Comparison of ENCODE assay signal across 8 mouse cellular contexts in genomic region chr16:17832821-17833220, GRCm38 (mm10). TPM values are rescaled to one million over a fixed set of nuclear protein-coding genes. Genes with fewer than 3 reads are reported as not detected.
A peak's percentile ranks its signal among the peaks of the same experiment; 100 is the strongest.
DNase-seq lines count a peak whose midpoint lies in the region; ATAC-seq and TF ChIP-seq lines count a peak whose summit lies in the region.

TSS of gene B830017H08Rik (plus strand) at chr16:17833121.

- H3K27ac ChIP-seq in heart, embryonic 14.5 days (replicated peaks in 1 of 2; ENCODE audit: control insufficient read depth in 1 of 2, insufficient read depth in 1 of 2, low read depth in 2 of 2, low read length in 2 of 2) = no peak within 1 kb of the TSS
- H3K27ac ChIP-seq in hindbrain, embryonic 11.5 days (ENCODE audit: low read depth, low read length) = peak within 1 kb of the TSS; percentile 47; the same call in 1 of the 2 replicates
- H3K27ac ChIP-seq in midbrain, embryonic 11.5 days (ENCODE audit: low read depth, low read length) = no peak within 1 kb of the TSS

- DNase-seq in heart, adult 18-20 months = no peak
- no peak for DNase-seq in G1E (ENCODE audit: low spot score)
- no peak for DNase-seq in hindbrain, embryonic 11.5 days (ENCODE audit: low spot score)
- DNase-seq in midbrain, embryonic 11.5 days (ENCODE audit: low spot score, missing footprints) = no peak
- DNase-seq in testis, postnatal 10 days (ENCODE audit: low spot score) = no peak
- DNase-seq in thymus, postnatal 4 days = no peak

- H3K9me3 ChIP-seq in heart, embryonic 14.5 days (ENCODE audit: control insufficient read depth, low read length) = no peaks in the 10 kb centered on the region
- H3K9me3 ChIP-seq in G1E (replicated peaks) = 0 out of 2 replicates have a peak, but pooled peaks cover 8% of the 10 kb centered on the region
- no peaks in the 10 kb centered on the region for H3K9me3 ChIP-seq in hindbrain, embryonic 11.5 days (ENCODE audit: control insufficient read depth, low read length)
- H3K9me3 ChIP-seq in midbrain, embryonic 11.5 days (ENCODE audit: control insufficient read depth, low read length) = no peaks in the 10 kb centered on the region

- H3K4me3 ChIP-seq in heart, embryonic 14.5 days (ENCODE audit: control insufficient read depth in 1 of 2, insufficient read depth in 1 of 2, low read depth in 1 of 2, low read length in 2 of 2) = peak within 1 kb of the TSS; percentile 47 to 61
- peak within 1 kb of the TSS; percentile 67 for H3K4me3 ChIP-seq in G1E (ENCODE audit: low read depth, low read length)
- peak within 1 kb of the TSS; percentile 56 for H3K4me3 ChIP-seq in hindbrain, embryonic 11.5 days (ENCODE audit: low read depth, low read length)
- H3K4me3 ChIP-seq in midbrain, embryonic 11.5 days (ENCODE audit: low read depth, low read length) = peak within 1 kb of the TSS; percentile 57

- peaks cover 76% of the 10 kb centered on the region for H3K27me3 ChIP-seq in heart, embryonic 14.5 days (ENCODE audit: control insufficient read depth, insufficient read depth, low read length)
- H3K27me3 ChIP-seq in G1E (ENCODE audit: insufficient read depth, low read length) = peaks cover 65% of the 10 kb centered on the region
- peaks cover 58% of the 10 kb centered on the region for H3K27me3 ChIP-seq in hindbrain, embryonic 11.5 days (ENCODE audit: control insufficient read depth, insufficient read depth, low read length)
- H3K27me3 ChIP-seq in midbrain, embryonic 11.5 days (ENCODE audit: control insufficient read depth, insufficient read depth, low read length) = peaks cover 62% of the 10 kb centered on the region

- peak within 1 kb of the TSS; percentile 69 for H3K9ac ChIP-seq in heart, embryonic 14.5 days (ENCODE audit: low read length)
- H3K9ac ChIP-seq in hindbrain, embryonic 11.5 days (ENCODE audit: low read depth, low read length) = peak within 1 kb of the TSS; percentile 61
- H3K9ac ChIP-seq in midbrain, embryonic 11.5 days (ENCODE audit: low read length) = peak within 1 kb of the TSS; percentile 37

- no peak for ATAC-seq in heart, embryonic 14.5 days (ENCODE audit: insufficient number of reproducible peaks, insufficient read depth, low FRiP score, low read depth)
- ATAC-seq in G1E (ENCODE audit: extremely low read depth, insufficient number of reproducible peaks, low FRiP score, poor library complexity, severe bottlenecking) = no peak
- ATAC-seq in hindbrain, embryonic 11.5 days (ENCODE audit: low FRiP score) = no peak
- no peak for ATAC-seq in midbrain, embryonic 11.5 days (ENCODE audit: low FRiP score)
- ATAC-seq in activated CD4-positive, CD25-positive, alpha-beta regulatory T cell, adult 4 months = no peak

- H3K4me1 ChIP-seq in heart, embryonic 14.5 days (ENCODE audit: control insufficient read depth in 2 of 2, insufficient read depth in 2 of 2, low read length in 2 of 2) = peaks cover 2 to 7% of the 10 kb centered on the region in 2 experiments; a peak in 2 of 4 replicates
- peaks cover 33% of the 10 kb centered on the region for H3K4me1 ChIP-seq in G1E (ENCODE audit: insufficient read depth, low read depth, low read length)
- peaks cover 3% of the 10 kb centered on the region for H3K4me1 ChIP-seq in hindbrain, embryonic 11.5 days (replicated peaks; ENCODE audit: control insufficient read depth, insufficient read depth, low read length)
- H3K4me1 ChIP-seq in midbrain, embryonic 11.5 days (ENCODE audit: control insufficient read depth, insufficient read depth, low read length) = peaks cover 6% of the 10 kb centered on the region

- H3K36me3 ChIP-seq in heart, embryonic 14.5 days (ENCODE audit: control insufficient read depth, insufficient read depth, low read length) = no peaks in the 10 kb centered on the region
- H3K36me3 ChIP-seq in G1E (replicated peaks) = peaks cover 9% of the 10 kb centered on the region
- H3K36me3 ChIP-seq in hindbrain, embryonic 11.5 days (ENCODE audit: control insufficient read depth, insufficient read depth, low read length) = no peaks in the 10 kb centered on the region
- no peaks in the 10 kb centered on the region for H3K36me3 ChIP-seq in midbrain, embryonic 11.5 days (ENCODE audit: control insufficient read depth, insufficient read depth, low read length)

- 29% methylated on average over 7 of the region's 7 CpGs for WGBS in heart, embryonic 14.5 days
- 23% methylated on average over 7 of the region's 7 CpGs for WGBS in hindbrain, embryonic 11.5 days
- 17% methylated on average over 7 of the region's 7 CpGs for WGBS in midbrain, embryonic 11.5 days

- peak within 1 kb of the TSS; percentile 99 for H3K4me2 ChIP-seq in heart, embryonic 14.5 days (ENCODE audit: low read length)
- H3K4me2 ChIP-seq in hindbrain, embryonic 11.5 days (replicated peaks; ENCODE audit: low read depth, low read length) = peak within 1 kb of the TSS; percentile 99
- peak within 1 kb of the TSS; percentile 59 for H3K4me2 ChIP-seq in midbrain, embryonic 11.5 days

- TF ChIP-seq CTCF in G1E (IDR thresholded peaks at IDR 0.05; ENCODE audit: low read depth, low read length) = no peak

RNA-seq across cellular contexts. Expression of gene B830017H08Rik, which starts in this region (rescaled TPM):
- not detected in 2 replicates for polyA plus RNA-seq in heart, embryonic 14.5 days (2014; fragmentation: Nextera tagmentation; extraction: Ambion mirVana)
- not detected for total RNA-seq in heart, adult 18-20 months (2021)
- total RNA-seq in G1E (2014; fragmentation: Nextera tagmentation) = not detected in 2 replicates
- total RNA-seq in G1E (2017) = 0.33 TPM in 1 of 2 replicates, not detected in the other
- 0.17 and 0.23 TPM in 2 replicates for polyA plus RNA-seq in G1E (2012)
- polyA plus RNA-seq in hindbrain, embryonic 11.5 days (2014; fragmentation: Nextera tagmentation; extraction: Ambion mirVana) = 0.20 and 0.49 TPM in 2 replicates
- polyA plus RNA-seq in midbrain, embryonic 11.5 days (2014; fragmentation: Nextera tagmentation; extraction: Ambion mirVana) = 0.21 and 0.37 TPM in 2 replicates
- polyA plus RNA-seq in activated CD4-positive, CD25-positive, alpha-beta regulatory T cell, adult 4 months (2017; shearing (Covaris generic)) = not detected
